Mouse (Mus musculus) liver, adult 2 months (tissue): ENCODE data around the gene Shank1. TPM values are rescaled to one million over a fixed set of nuclear protein-coding genes. Genes with fewer than 3 reads are reported as not detected.
A peak's percentile ranks its signal among the peaks of the same experiment; 100 is the strongest.

Experiments
- DNase-seq: peaks from one replicate; pipeline ENCODE4 v3.0.0-alpha.2; 2011; ENCODE audit warnings: low read depth, low spot score; ENCODE audit errors: extremely low read depth
- H3K27ac ChIP-seq: fragments of 200-500 bp; replicated peaks from 2 replicates; pipeline ENCODE4 v1.5.1; 2012; ENCODE audit warnings: low read depth, mild to moderate bottlenecking, control low read depth, inconsistent platforms, low read length; ENCODE audit not compliant: insufficient read depth
- H3K27me3 ChIP-seq: fragments of 200-500 bp; 2 replicates; pipeline ENCODE4 v1.6.1; 2012; ENCODE audit warnings: mild to moderate bottlenecking, moderate library complexity, low read length, inconsistent platforms; ENCODE audit not compliant: control insufficient read depth, insufficient read depth
- H3K36me3 ChIP-seq: fragments of 200-500 bp; 2 replicates; pipeline ENCODE4 v1.6.1; 2012; ENCODE audit warnings: low read length, inconsistent platforms; ENCODE audit not compliant: control insufficient read depth, insufficient read depth
- H3K4me1 ChIP-seq: fragments of 200-500 bp; 2 replicates; pipeline ENCODE4 v1.6.1; 2011; ENCODE audit warnings: low read length; ENCODE audit not compliant: control insufficient read depth, insufficient read depth
- H3K4me3 ChIP-seq: fragments of 200-500 bp; 2 replicates; pipeline ENCODE4 v1.5.1; 2011; ENCODE audit warnings: low read depth, mild to moderate bottlenecking, control low read depth, low read length, moderate library complexity; ENCODE audit not compliant: insufficient read depth
- H3K79me2 ChIP-seq: fragments of 200-500 bp; 2 replicates; pipeline ENCODE4 v1.6.1; 2012; ENCODE audit warnings: inconsistent platforms, mild to moderate bottlenecking, low read length, moderate library complexity; ENCODE audit not compliant: control insufficient read depth, insufficient read depth
- H3K9ac ChIP-seq: fragments of 200-500 bp; 2 replicates; pipeline ENCODE4 v1.6.1; 2012; ENCODE audit warnings: low read depth, mild to moderate bottlenecking, control low read depth, inconsistent platforms, low read length
- CTCF ChIP-seq: fragments of 200-500 bp; IDR thresholded peaks from 2 replicates; pipeline ENCODE4 v1.5.1; 2011; ENCODE audit warnings: low read depth, low read length, control low read depth
- POLR2A ChIP-seq: fragments of 200-500 bp; IDR thresholded peaks from 2 replicates; pipeline ENCODE4 v1.6.1; 2011; ENCODE audit warnings: low read length, control low read depth; ENCODE audit not compliant: insufficient read depth; ENCODE audit errors: extremely low read depth
- WGBS: fragments of 180-500 bp; shearing (Covaris S2); methylation state at CpG from one replicate; pipeline ENCODE4 v1.1.7; 2018; 5-methylcytosine and 5-hydroxymethylcytosine counted together
- polyA plus RNA-seq: library from polyadenylated mRNA; depleted of rRNA; stranded (reverse); fragments of >200 nt; gene quantifications from 2 replicates; pipeline ENCODE4 v1.2.3, GENCODE M21; 2012
- total RNA-seq: library from RNA; depleted of rRNA; stranded (reverse); fragments of >200 nt; gene quantifications from 2 replicates; pipeline ENCODE4 v1.2.3, GENCODE M21; 2014

Gene Shank1
- total and polyA plus RNA-seq, 2 experiments, result 0.04 TPM; not detected in 1

DNA sequence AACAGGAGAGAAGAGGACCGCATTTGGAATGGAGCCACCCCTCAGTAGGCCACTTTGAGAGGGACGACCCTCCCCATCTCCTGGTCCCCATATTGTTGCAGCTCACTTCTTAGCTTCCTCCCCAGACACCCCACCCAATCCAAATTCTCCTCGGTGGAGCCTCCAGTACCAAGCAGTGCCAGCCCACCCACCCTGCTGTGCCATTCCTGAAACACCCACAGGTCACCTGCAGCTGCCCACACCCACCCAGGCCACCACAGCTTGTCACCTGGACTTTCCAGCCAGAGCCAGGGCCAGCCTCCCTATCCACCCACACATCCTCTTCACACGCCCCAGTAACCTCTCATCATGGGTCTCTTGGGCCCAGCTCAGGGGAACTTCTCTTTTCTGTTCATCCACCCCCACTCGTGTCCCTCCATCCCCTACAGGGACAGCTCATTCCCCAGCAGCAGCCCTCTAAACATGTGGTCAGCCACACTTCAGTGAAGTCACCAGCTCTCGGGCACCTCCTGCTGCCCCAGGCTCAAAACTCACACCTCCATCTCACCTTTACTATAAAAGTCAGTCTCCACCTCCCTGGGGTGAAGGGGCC is 1.8 kb downstream of the Shank1 start:
- no peak overlapping the region for H3K4me3 ChIP-seq
- H3K36me3 ChIP-seq, result no peaks in the 10 kb centered on the region
- no peak for DNase-seq
- TF ChIP-seq POLR2A, result no peak
- peak; percentile 39; the same call in 1 of the 2 replicates for TF ChIP-seq CTCF
- no peak overlapping the region for H3K27ac ChIP-seq
- 8% methylated on average over 6 of the region's 6 CpGs for WGBS
- peaks cover 19% of the 10 kb centered on the region for H3K27me3 ChIP-seq
- H3K79me2 ChIP-seq, result no peaks in the 10 kb centered on the region
- 0 out of 2 replicates have a peak, but pooled peaks cover 2% of the 10 kb centered on the region for H3K4me1 ChIP-seq
- H3K9ac ChIP-seq, result no peak overlapping the region

DNA sequence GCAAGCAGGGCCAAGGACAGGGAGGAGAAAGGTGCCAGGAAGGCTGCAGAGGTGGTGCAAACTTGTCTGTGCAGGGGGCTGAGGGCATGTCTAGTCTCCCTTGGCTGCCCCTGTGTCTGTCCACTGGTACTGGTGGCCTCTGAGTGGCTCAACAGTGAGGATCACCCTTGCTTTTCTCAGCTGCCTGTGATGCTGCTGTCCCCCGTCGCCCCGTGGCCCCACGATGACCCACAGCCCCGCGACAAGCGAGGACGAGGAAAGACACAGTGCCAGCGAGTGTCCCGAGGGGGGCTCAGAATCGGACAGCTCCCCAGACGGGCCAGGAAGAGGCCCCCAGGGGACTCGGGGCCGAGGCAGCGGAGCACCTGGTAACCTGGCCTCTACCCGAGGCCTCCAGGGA is 2.4 kb downstream of the Shank1 start:
- DNase-seq, result no peak
- Histone ChIP-seq H3K4me3 (no peak overlapping the region), H3K36me3 (no peaks in the 10 kb centered on the region), H3K9ac (no peak overlapping the region), H3K4me1 (0 out of 2 replicates have a peak, but pooled peaks cover 2% of the 10 kb centered on the region), H3K27ac (no peak overlapping the region), H3K79me2 (no peaks in the 10 kb centered on the region), H3K27me3 (peaks cover 19% of the 10 kb centered on the region)
- no peak for TF ChIP-seq POLR2A
- no peak for TF ChIP-seq CTCF
- 70% methylated on average over 16 of the region's 16 CpGs for WGBS

DNA sequence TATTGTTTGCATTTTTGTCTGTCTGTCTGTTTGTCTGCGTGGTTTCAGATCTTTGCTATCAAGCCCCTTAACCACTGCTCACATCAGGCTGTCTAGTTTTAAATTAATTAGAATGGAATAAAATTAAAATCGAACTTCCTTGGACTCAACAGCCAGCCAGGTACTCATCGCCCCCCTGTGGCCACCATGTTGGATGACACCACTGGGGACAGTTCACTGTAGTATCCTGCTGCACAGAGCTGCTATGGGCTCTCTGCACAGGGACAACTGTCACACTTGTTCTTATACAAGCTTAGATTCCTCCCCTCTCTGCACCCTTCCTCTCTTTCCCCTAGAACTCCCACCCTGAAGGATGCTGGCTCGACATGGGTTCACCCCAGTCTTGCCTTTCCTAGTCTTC is 7.9 kb downstream of the Shank1 start:
- H3K9ac ChIP-seq, result no peak overlapping the region
- no peaks in the 10 kb centered on the region for H3K27me3 ChIP-seq
- no peak for TF ChIP-seq POLR2A
- TF ChIP-seq CTCF, result peak; percentile 84
- no peaks in the 10 kb centered on the region for H3K4me1 ChIP-seq
- H3K4me3 ChIP-seq, result no peak overlapping the region
- H3K36me3 ChIP-seq, result no peaks in the 10 kb centered on the region
- H3K79me2 ChIP-seq, result no peaks in the 10 kb centered on the region
- no peak overlapping the region for H3K27ac ChIP-seq
- 37% methylated on average over 4 of the region's 4 CpGs for WGBS
- DNase-seq, result peak; percentile 13

DNA sequence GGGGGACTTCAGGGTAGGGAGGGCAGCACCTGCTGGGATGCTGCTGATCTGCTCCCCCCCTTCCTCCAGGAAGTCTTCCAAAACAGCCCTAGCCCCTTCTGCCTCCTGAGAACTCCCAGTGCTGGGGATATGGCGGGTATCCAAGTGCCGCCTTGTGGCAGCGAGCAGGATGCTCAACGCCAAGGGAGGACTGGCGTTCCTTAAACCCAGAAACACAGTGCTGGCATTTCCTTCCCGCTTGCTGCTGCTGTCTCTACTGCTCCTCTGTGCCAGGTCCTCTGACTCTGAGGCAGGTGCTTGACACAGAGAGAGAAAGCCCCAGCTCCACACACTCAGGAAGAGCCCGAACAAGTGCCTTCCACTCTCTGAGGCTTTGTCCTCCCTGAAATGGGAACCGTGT is 10.8 kb downstream of the Shank1 start:
- no peak for DNase-seq
- Histone ChIP-seq H3K36me3 (no peaks in the 10 kb centered on the region), H3K27ac (no peak overlapping the region), H3K4me1 (no peaks in the 10 kb centered on the region), H3K9ac (no peak overlapping the region), H3K27me3 (no peaks in the 10 kb centered on the region), H3K79me2 (no peaks in the 10 kb centered on the region), H3K4me3 (no peak overlapping the region)
- no peak for TF ChIP-seq POLR2A
- no peak for TF ChIP-seq CTCF
- WGBS, result 54% methylated on average over 8 of the region's 8 CpGs

DNA sequence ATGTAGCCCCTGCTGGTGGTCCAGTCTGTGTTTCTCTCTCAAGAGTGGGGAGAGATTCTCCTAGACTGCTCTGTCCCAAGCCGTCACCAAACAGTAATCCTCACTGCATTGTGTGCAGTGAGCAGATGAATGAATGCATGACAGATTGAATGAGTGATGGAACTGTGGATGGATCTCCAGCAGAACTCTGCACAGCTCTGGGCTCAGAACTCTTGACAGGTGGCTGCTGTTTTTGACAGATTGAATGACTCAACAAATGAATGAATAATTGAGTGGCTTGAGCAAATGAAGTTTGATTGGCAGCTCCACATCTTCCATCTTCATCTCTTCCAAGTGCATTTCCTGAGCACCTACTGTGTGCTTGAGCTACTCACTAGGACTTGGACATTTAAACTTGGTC is 12.2 kb downstream of the Shank1 start:
- TF ChIP-seq CTCF (no peak), POLR2A (no peak)
- Histone ChIP-seq H3K27me3 (no peaks in the 10 kb centered on the region), H3K4me1 (no peaks in the 10 kb centered on the region), H3K79me2 (no peaks in the 10 kb centered on the region), H3K27ac (no peak overlapping the region), H3K9ac (no peak overlapping the region), H3K36me3 (no peaks in the 10 kb centered on the region), H3K4me3 (no peak overlapping the region)
- 86% methylated on average over 1 of the region's 1 CpGs for WGBS
- DNase-seq, result no peak

DNA sequence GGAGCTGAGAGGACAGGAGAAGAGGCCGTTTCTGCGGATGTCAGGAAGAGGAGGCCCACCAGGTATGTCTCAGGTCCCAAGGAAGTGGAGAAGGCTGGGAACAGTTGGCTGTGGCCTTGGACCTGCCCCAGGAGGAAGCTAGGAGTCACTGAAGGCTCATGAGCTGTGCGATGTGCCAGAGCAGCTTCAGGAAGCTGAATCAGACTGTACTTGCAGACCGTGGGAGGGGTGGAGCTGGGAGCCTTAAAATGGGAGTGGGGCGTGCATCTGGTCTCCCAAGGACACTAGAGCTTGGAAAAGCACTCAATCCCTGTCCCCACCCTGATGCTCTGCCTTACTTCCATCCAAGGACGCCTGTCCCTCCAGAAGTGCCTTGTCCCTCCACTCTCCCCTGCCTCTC is 16.6 kb downstream of the Shank1 start:
- no peaks in the 10 kb centered on the region for H3K36me3 ChIP-seq
- H3K9ac ChIP-seq, result no peak overlapping the region
- WGBS, result 53% methylated on average over 6 of the region's 6 CpGs
- DNase-seq, result no peak
- H3K4me3 ChIP-seq, result no peak overlapping the region
- TF ChIP-seq POLR2A, result no peak
- TF ChIP-seq CTCF, result no peak
- H3K79me2 ChIP-seq, result no peaks in the 10 kb centered on the region
- H3K27me3 ChIP-seq, result no peaks in the 10 kb centered on the region
- H3K4me1 ChIP-seq, result no peaks in the 10 kb centered on the region
- H3K27ac ChIP-seq, result no peak overlapping the region
